In the genomic region with DNA sequence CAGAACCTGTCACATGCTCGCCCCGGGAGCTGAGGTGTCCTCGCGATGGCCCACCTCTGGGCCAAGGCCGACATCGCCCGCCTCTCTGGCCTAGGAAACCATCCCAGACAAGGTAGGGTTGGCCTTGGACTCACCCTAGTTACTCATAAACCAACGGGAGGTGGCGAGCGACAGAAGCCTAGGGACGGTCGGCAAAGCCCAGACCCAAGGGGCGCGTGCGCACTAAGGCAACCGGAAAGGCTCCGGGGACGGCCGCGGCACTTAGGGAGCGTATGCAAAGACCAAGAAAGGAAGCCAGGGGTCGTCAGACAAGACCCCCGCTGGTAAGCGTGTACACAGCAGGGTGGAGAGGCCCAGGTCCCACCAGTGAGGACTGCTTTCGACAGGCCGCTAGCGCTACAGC, we compare ENCODE assay signal across 8 mouse cellular contexts. TPM values are rescaled to one million over a fixed set of nuclear protein-coding genes. Genes with fewer than 3 reads are reported as not detected.
DNase-seq lines count a peak whose midpoint lies in the region; ATAC-seq lines count a peak whose summit lies in the region.

A gene (plus strand): TSS at position 208 of the 403 bp plus-strand sequence.

- under 1% methylated on average over 27 of the region's 27 CpGs for WGBS in hindbrain, embryonic 12.5 days

- H3K27ac ChIP-seq in hindbrain, embryonic 12.5 days = peak within 1 kb of the TSS; percentile 96

- no peaks in the 10 kb centered on the region for H3K27me3 ChIP-seq in hindbrain, embryonic 12.5 days

- peak; percentile 96 for DNase-seq in Muller cell, postnatal 12 days (ENCODE audit: inconsistent ontology term)
- DNase-seq in cerebellum, adult 9-11 months = peak; percentile 95
- peak; percentile 85 to 88 for DNase-seq in frontal cortex, postnatal 10 days (ENCODE audit: low spot score in 2 of 2)
- peak; percentile 87 to 93 for DNase-seq in layer of hippocampus, postnatal 14 days (ENCODE audit: low spot score in 2 of 2)
- DNase-seq in lung, postnatal 14 days = peak; percentile 92
- DNase-seq in retina, adult 2 months (ENCODE audit: low read depth, low spot score) = peak; percentile 81
- DNase-seq in thymus, postnatal 36 days = peak; percentile 86 to 90

- H3K36me3 ChIP-seq in hindbrain, embryonic 12.5 days = peaks cover 19% of the 10 kb centered on the region

- peak within 1 kb of the TSS; percentile 71 for H3K9ac ChIP-seq in hindbrain, embryonic 12.5 days

- H3K4me2 ChIP-seq in hindbrain, embryonic 12.5 days (replicated peaks) = peak within 1 kb of the TSS; percentile 89

- peak; percentile 81 for ATAC-seq in hindbrain, embryonic 12.5 days (ENCODE audit: low FRiP score)

- H3K4me3 ChIP-seq in hindbrain, embryonic 12.5 days = peak within 1 kb of the TSS; percentile 64

- peaks cover 20% of the 10 kb centered on the region for H3K4me1 ChIP-seq in hindbrain, embryonic 12.5 days

- no peaks in the 10 kb centered on the region for H3K9me3 ChIP-seq in hindbrain, embryonic 12.5 days (replicated peaks)

RNA-seq across cellular contexts. Expression of the gene that starts here (rescaled TPM):
- polyA plus RNA-seq in hindbrain, embryonic 12.5 days (2016; fragmentation: Nextera tagmentation; extraction: Ambion mirVana) = 104 and 106 TPM in 2 replicates
- total RNA-seq in layer of hippocampus, postnatal 14 days (2021) = 10 to 100 TPM; 66.9 to 72.3 TPM

Comparison
In these comparisons a context has a peak if more than half of its experiments do, and no peak if none do; other contexts are left out.
1. Peak in every context shown above with its lines: DNase-seq, ATAC-seq, H3K4me3 ChIP-seq and H3K27ac ChIP-seq.